Mouse (Mus musculus) hindbrain, embryonic 11.5 days (tissue): Measurements from ENCODE around the gene Zfp786. TPM values are rescaled to one million over a fixed set of nuclear protein-coding genes. Genes with fewer than 3 reads are reported as not detected.
A peak's percentile ranks its signal among the peaks of the same experiment; 100 is the strongest.

Source experiments
- ATAC-seq: fragments of 200-750 bp; cut with Nextera tagmentation; 2 replicates; pipeline ENCODE4 v1.8.0; 2017; ENCODE audit warnings: mild to moderate bottlenecking, moderate TSS enrichment, moderate library complexity; ENCODE audit not compliant: low FRiP score
- DNase-seq: peaks from one replicate; pipeline ENCODE4 v3.0.0-alpha.2; 2015; ENCODE audit warnings: low spot score
- H3K27ac ChIP-seq: fragments of 300-500 bp; sonication (generic); 2 replicates; pipeline ENCODE4 v1.5.1; 2014; ENCODE audit warnings: mild to moderate bottlenecking, low read depth, low read length
- H3K27me3 ChIP-seq: fragments of 300-500 bp; sonication (generic); 2 replicates; pipeline ENCODE4 v1.6.1; 2014; ENCODE audit warnings: mild to moderate bottlenecking, low read length, moderate library complexity, mixed read lengths; ENCODE audit not compliant: control insufficient read depth, insufficient read depth
- H3K36me3 ChIP-seq: fragments of 300-500 bp; sonication (generic); 2 replicates; pipeline ENCODE4 v1.6.1; 2014; ENCODE audit warnings: mild to moderate bottlenecking, low read length, moderate library complexity, mixed read lengths; ENCODE audit not compliant: control insufficient read depth, insufficient read depth
- H3K4me1 ChIP-seq: fragments of 300-500 bp; sonication (generic); replicated peaks from 2 replicates; pipeline ENCODE4 v1.6.1; 2014; ENCODE audit warnings: low read length, mixed read lengths; ENCODE audit not compliant: control insufficient read depth, insufficient read depth
- H3K4me2 ChIP-seq: fragments of 300-500 bp; sonication (generic); replicated peaks from 2 replicates; pipeline ENCODE4 v1.6.1; 2014; ENCODE audit warnings: mild to moderate bottlenecking, low read depth, low read length
- H3K4me3 ChIP-seq: fragments of 300-500 bp; sonication (generic); 2 replicates; pipeline ENCODE4 v1.5.1; 2014; ENCODE audit warnings: low read depth, low read length
- H3K9ac ChIP-seq: fragments of 300-500 bp; sonication (generic); 2 replicates; pipeline ENCODE4 v1.6.1; 2014; ENCODE audit warnings: low read depth, low read length
- H3K9me3 ChIP-seq: fragments of 300-500 bp; sonication (generic); 2 replicates; pipeline ENCODE4 v1.6.1; 2016; ENCODE audit warnings: low read length; ENCODE audit not compliant: control insufficient read depth
- WGBS: fragments of 180-500 bp; shearing (Covaris S2); extraction: QIAGEN DNeasy Blood & Tissue Kit; methylation state at CpG from one replicate; pipeline ENCODE4 v1.1.7; 2014; 5-methylcytosine and 5-hydroxymethylcytosine counted together
- polyA plus RNA-seq: library from polyadenylated mRNA; unstranded; fragments of >200 nt; fragmentation: Nextera tagmentation; extraction: Ambion mirVana; gene quantifications from 2 replicates; pipeline ENCODE4 v1.2.1, GENCODE M21; 2014

Zfp786 gene
- polyA plus RNA-seq = 6.6 and 6.9 TPM in 2 replicates

DNA sequence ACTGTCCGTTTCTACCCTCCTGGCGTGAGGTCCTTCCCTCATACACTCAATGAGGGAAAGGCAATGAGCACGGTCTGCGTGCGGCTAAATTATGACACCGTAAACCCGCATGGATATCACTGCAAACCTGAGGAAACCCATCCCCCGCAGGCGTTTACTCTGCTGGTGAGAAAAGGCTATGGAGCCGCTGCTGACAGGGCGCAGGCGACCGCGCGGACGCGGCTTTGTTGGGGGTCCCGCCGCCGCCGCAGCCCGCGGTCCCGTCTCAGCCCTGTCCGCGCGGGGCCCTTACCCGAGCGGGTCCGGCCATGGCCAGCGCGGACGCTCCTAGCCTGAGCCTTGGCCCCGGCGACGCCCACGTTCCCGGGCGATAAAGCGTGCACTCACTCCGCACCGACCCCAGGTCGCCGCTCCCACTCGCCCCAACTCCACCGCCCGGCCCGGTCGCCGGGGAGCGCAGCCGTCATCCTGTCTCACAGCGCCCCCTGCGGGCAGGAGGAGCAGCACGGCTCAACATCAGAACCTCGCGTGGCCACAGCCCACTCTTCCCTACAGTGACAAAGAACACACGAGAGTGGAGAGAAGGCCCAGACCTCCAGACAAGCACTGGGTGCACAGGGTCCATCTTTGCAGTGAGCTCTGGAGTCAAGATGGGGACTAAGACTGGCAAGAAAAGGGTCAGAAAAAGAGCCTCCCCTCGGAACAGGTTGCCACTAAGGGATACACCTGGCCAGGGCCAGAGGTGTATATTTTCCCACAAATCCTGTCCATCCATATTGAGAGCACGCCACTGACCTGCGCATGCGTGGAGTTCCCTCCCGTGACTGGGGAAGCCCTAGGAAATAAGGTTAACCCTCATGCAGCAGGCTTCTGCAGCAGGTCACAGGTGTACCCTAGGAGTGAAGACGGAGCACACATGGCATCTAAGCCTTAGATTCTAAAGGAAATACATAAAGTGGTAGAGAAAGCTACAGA is at the start of gene Zfp786:
Gene Zfp786, minus strand, starts transcription at position 764 of the 975 bp plus-strand sequence.
- DNase-seq = peak; percentile 96
- ATAC-seq = peak; percentile 93
- Histone ChIP-seq H3K4me1 (no peaks in the 10 kb centered on the region), H3K27me3 (no peaks in the 10 kb centered on the region), H3K9ac (peak within 1 kb of the TSS; percentile 91), H3K36me3 (no peaks in the 10 kb centered on the region), H3K4me3 (peak within 1 kb of the TSS; percentile 83), H3K9me3 (no peaks in the 10 kb centered on the region), H3K27ac (peak within 1 kb of the TSS; percentile 92), H3K4me2 (peak within 1 kb of the TSS; percentile 49)
- WGBS = 2% methylated on average over 64 of the region's 64 CpGs

DNA sequence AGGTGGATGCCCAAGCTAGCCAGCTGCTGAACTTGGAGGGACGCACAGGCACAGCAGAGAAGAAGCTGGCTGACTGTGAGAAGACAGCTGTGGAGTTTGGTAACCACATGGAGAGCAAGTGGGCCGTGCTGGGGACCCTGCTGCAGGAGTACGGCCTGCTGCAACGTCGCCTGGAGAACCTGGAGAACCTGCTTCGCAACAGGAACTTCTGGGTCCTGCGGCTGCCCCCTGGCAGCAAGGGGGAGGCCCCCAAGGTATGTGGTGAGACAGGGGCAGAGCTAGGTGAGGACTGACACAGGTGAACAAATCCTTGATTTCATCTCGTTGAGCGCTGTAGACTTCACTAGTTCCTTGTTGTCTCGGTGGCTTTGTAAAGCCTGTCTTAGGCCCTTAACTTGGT is 49.5 kb upstream of the Zfp786 start:
- H3K27me3 ChIP-seq = no peaks in the 10 kb centered on the region
- H3K4me3 ChIP-seq = no peak overlapping the region
- DNase-seq (no peak), ATAC-seq (no peak)
- no peak overlapping the region for H3K9ac ChIP-seq
- peaks cover 12% of the 10 kb centered on the region for H3K4me1 ChIP-seq
- H3K36me3 ChIP-seq = peaks cover 5% of the 10 kb centered on the region
- H3K9me3 ChIP-seq = no peaks in the 10 kb centered on the region
- H3K27ac ChIP-seq = no peak overlapping the region
- H3K4me2 ChIP-seq = no peak overlapping the region
- WGBS = 96% methylated on average over 10 of the region's 10 CpGs

DNA sequence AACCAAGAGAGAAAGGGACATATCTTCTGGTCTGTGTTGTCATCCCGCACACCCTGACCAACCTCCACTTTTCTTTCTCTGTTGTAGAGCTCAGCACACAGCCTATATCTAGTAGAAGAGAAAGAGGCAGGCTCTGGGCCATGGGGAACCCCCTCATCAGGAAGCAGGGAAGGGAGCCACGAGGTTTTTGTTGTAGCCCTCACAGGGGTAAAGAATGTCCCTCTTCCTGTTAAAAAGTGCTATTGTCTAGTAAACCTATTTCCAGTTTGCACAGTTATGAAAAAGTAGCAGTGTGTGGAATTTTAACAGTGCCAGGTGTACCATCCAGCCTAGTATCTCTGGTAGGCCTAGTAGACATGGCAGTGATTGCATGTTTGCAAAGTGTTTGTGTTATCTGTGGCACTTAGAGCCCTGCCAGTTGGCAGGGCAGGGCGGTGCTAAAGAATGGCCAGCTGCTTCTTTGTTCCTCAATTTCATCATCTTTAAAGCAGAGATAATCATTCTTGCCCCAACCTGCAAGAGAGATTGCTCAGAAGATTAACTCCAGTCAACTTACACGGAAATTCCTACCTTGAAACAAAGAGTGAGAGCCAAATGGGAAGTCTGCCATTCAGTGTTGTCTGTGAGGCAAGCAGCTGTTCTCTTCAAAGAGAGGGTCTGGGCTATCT is 48.5 kb upstream of the Zfp786 start:
- WGBS = 81% methylated on average over 4 of the region's 4 CpGs
- peaks cover 12% of the 10 kb centered on the region for H3K4me1 ChIP-seq
- no peak overlapping the region for H3K27ac ChIP-seq
- DNase-seq (no peak), ATAC-seq (no peak)
- peaks cover 5% of the 10 kb centered on the region for H3K36me3 ChIP-seq
- no peaks in the 10 kb centered on the region for H3K27me3 ChIP-seq
- peak overlapping the region; percentile 87 for H3K4me2 ChIP-seq
- peak overlapping the region; percentile 96 for H3K9ac ChIP-seq
- no peaks in the 10 kb centered on the region for H3K9me3 ChIP-seq
- peak overlapping the region; percentile 87 for H3K4me3 ChIP-seq

GRCm38 (mm10) chr6:47878593-47878992 is 47.9 kb upstream of the Zfp786 start:
- no peaks in the 10 kb centered on the region for H3K9me3 ChIP-seq
- no peak for DNase-seq
- peak overlapping the region; percentile 87 for H3K4me3 ChIP-seq
- 41% methylated on average over 3 of the region's 3 CpGs for WGBS
- H3K27me3 ChIP-seq = no peaks in the 10 kb centered on the region
- no peak overlapping the region for H3K27ac ChIP-seq
- no peak for ATAC-seq
- peak overlapping the region; percentile 96 for H3K9ac ChIP-seq
- H3K4me1 ChIP-seq = peaks cover 12% of the 10 kb centered on the region
- peaks cover 5% of the 10 kb centered on the region for H3K36me3 ChIP-seq
- peak overlapping the region; percentile 87 for H3K4me2 ChIP-seq

DNA sequence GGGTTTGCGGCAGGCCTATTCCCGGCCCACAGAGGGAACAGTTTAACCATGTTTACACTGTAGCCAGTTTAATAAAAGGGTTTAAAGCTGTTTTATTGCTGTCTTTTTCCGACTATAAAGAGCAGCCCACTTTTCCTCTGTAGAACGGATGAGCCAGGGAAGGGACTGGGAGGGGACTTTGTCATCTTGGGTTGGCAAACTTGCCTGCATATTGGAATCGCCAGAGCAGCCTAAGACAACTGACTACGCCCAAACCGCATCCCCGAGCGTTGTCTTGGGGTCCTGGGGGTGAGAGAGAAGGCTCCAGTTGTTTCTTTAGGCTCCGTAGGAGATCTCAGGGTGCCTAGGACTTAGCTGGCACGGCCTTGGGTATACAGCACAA is 47.5 kb upstream of the Zfp786 start:
- peak; percentile 6; the same call in 1 of the 2 replicates for ATAC-seq

GRCm38 (mm10) chr6:47877461-47878132 is 46.9 kb upstream of the Zfp786 start:
- peak overlapping the region; percentile 87 for H3K4me3 ChIP-seq
- H3K9ac ChIP-seq = peak overlapping the region; percentile 96
- peak overlapping the region; percentile 87 for H3K4me2 ChIP-seq
- 0% methylated on average over 37 of the region's 71 CpGs for WGBS
- no peaks in the 10 kb centered on the region for H3K27me3 ChIP-seq
- H3K4me1 ChIP-seq = peaks cover 12% of the 10 kb centered on the region
- peaks cover 3% of the 10 kb centered on the region; the same call in 1 of the 2 replicates for H3K36me3 ChIP-seq
- no peaks in the 10 kb centered on the region for H3K9me3 ChIP-seq
- DNase-seq = peak; percentile 89
- H3K27ac ChIP-seq = peak overlapping the region; percentile 95
- peak; percentile 95 for ATAC-seq

More for the DNA sequence above, 47.5 kb upstream of the Zfp786 start:
- Histone ChIP-seq H3K9me3 (no peaks in the 10 kb centered on the region), H3K27me3 (no peaks in the 10 kb centered on the region), H3K9ac (peak overlapping the region; percentile 96), H3K4me1 (peaks cover 12% of the 10 kb centered on the region), H3K4me2 (peak overlapping the region; percentile 87), H3K27ac (peak overlapping the region; percentile 95), H3K36me3 (peaks cover 5% of the 10 kb centered on the region), H3K4me3 (peak overlapping the region; percentile 87)
- 2% methylated on average over 11 of the region's 11 CpGs for WGBS
- peak; percentile 53 for DNase-seq

DNA sequence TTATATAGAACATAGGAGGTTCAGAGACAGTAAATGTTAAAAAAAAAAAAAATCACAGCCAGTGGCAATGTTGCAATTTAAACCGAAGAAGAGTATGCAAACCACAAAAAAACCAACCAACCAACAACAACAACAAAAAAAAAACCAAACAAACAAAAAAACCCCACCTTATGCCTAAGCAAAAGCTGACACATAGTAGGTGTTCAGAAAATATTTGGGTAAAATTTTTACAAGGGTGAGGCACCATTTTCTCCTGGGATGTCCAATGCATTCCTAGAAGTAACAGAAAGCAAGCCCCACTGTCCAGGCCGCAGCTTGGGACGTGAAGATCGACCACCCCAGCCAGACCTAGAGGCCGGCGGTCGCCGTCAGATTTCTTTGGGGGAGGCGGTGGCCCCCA is 46.4 kb upstream of the Zfp786 start, which contains the start of gene Zfp282:
Gene Zfp282, plus strand, starts transcription at position 147 of the 400 bp plus-strand sequence.
- H3K4me3 ChIP-seq = peak within 1 kb of the TSS; percentile 87
- H3K4me1 ChIP-seq = peaks cover 12% of the 10 kb centered on the region
- peak within 1 kb of the TSS; percentile 87 for H3K4me2 ChIP-seq
- H3K9me3 ChIP-seq = no peaks in the 10 kb centered on the region
- ATAC-seq (no peak), DNase-seq (no peak)
- H3K9ac ChIP-seq = peak within 1 kb of the TSS; percentile 96
- H3K36me3 ChIP-seq = peaks cover 3% of the 10 kb centered on the region; the same call in 1 of the 2 replicates
- 5% methylated on average over 9 of the region's 9 CpGs for WGBS
- H3K27me3 ChIP-seq = no peaks in the 10 kb centered on the region
- H3K27ac ChIP-seq = peak within 1 kb of the TSS; percentile 95

DNA sequence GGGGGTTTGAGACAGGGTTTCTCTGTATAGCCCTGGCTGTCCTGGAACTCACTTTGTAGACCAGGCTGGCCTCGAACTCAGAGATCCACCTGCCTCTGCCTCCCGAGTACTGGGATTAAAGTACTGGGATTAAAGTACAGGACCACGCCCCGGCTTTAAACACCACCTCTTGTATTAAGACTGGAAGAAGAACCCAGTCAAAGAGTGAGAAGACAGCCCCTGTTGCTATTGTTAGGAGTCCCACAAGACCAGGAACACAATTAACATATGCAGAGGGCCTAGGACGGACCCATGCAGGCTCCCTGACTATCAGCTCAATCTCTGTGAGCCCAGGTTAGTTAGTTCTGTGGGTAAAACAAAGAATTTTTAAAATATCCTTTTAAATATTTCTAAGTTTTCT is 41.6 kb upstream of the Zfp786 start:
- no peaks in the 10 kb centered on the region for H3K27me3 ChIP-seq
- 90% methylated on average over 5 of the region's 5 CpGs for WGBS
- no peaks in the 10 kb centered on the region for H3K9me3 ChIP-seq
- H3K36me3 ChIP-seq = no peaks in the 10 kb centered on the region
- no peak overlapping the region for H3K27ac ChIP-seq
- ATAC-seq (no peak), DNase-seq (no peak)
- H3K9ac ChIP-seq = no peak overlapping the region
- no peak overlapping the region for H3K4me2 ChIP-seq
- H3K4me1 ChIP-seq = no peaks in the 10 kb centered on the region
- H3K4me3 ChIP-seq = no peak overlapping the region
